Mouse (Mus musculus): ENCODE results near the gene Ier2. TPM values are rescaled to one million over a fixed set of nuclear protein-coding genes. Genes with fewer than 3 reads are reported as not detected.
"Not testable (repeated sequence)": the region's sequence is repeated elsewhere in the genome, so short reads cannot be mapped to it uniquely, and the experiment has no call there.

Gene Ier2
- polyA plus RNA-seq, 1 experiment from 2014 or later: 16.0 TPM

GRCm38 (mm10) chr8:84687705-84688100 lies 25.1 kb upstream of the Ier2 start, which contains the start of gene Nacc1:
Nacc1 (minus strand) TSS chr8:84687862.
- ATAC-seq (ENCODE audit: low FRiP score, low TSS enrichment): peak; percentile 87
- peaks cover 14% of the 10 kb centered on the region for H3K36me3 ChIP-seq (ENCODE audit: control insufficient read depth, insufficient read depth, low read length)
- H3K9me3 ChIP-seq (ENCODE audit: control insufficient read depth, low read length): no peaks in the 10 kb centered on the region
- peak within 1 kb of the TSS; percentile 91 for H3K4me2 ChIP-seq (ENCODE audit: low read length)
- H3K27ac ChIP-seq (replicated peaks; ENCODE audit: low read depth, low read length): peak within 1 kb of the TSS; percentile 89
- H3K9ac ChIP-seq (replicated peaks; ENCODE audit: low read length): peak within 1 kb of the TSS; percentile 98
- WGBS: under 1% methylated on average over 37 of the region's 37 CpGs
- H3K4me3 ChIP-seq (replicated peaks; ENCODE audit: low read depth, low read length): peak within 1 kb of the TSS; percentile 100
- peak; percentile 95 for DNase-seq
- peaks cover 36% of the 10 kb centered on the region for H3K4me1 ChIP-seq (ENCODE audit: control insufficient read depth, insufficient read depth, low read length)
- no peaks in the 10 kb centered on the region for H3K27me3 ChIP-seq (ENCODE audit: control insufficient read depth, insufficient read depth, low read length)

DNA sequence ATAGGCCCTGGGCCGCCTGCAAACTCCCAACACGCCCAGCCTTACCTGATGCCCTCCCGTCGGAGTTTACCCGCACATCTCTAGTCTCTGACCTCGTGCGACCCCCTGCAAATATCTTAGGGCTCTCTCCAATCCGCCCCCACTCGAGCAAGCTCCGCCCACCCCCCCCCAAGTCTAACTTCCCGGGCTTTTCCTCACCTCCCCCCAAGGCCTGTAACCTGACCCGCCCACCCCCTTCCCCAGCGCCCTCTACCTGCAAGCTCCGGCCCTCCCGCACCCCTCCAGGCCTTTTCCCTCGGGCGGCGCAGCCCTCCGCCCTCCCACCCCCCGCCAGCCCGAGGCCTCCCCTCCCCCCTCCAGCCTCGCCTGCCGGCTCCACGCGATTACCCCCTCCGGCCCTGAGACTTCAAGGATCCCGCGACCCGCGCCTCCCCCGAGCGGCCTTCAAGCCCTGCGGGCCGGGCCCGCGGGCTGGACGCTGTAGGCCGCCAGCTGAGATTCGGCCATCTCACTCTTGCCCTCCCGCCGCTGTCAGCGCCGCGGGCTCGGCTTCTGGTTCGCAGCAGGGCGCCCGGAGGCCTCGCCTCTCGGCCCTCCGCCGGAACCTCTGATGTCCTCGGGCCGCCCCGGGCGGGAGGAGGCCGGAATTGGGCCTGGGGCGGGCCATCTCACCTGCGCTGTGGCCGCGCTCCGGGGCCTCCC lies 24.5 kb upstream of the Ier2 start:
- DNase-seq (peak; percentile 63), ATAC-seq (ENCODE audit: low FRiP score, low TSS enrichment) (peak; percentile 17)
- Histone ChIP-seq H3K4me2 (ENCODE audit: low read length) (peak overlapping the region; percentile 91), H3K27me3 (ENCODE audit: control insufficient read depth, insufficient read depth, low read length) (no peaks in the 10 kb centered on the region), H3K4me1 (ENCODE audit: control insufficient read depth, insufficient read depth, low read length) (peaks cover 36% of the 10 kb centered on the region), H3K27ac (replicated peaks; ENCODE audit: low read depth, low read length) (peak overlapping the region; percentile 89), H3K4me3 (replicated peaks; ENCODE audit: low read depth, low read length) (peak overlapping the region; percentile 100), H3K9me3 (ENCODE audit: control insufficient read depth, low read length) (no peaks in the 10 kb centered on the region), H3K36me3 (ENCODE audit: control insufficient read depth, insufficient read depth, low read length) (peaks cover 8% of the 10 kb centered on the region), H3K9ac (replicated peaks; ENCODE audit: low read length) (peak overlapping the region; percentile 98)
- under 1% methylated on average over 62 of the region's 62 CpGs for WGBS

- no peak for ATAC-seq (ENCODE audit: low FRiP score, low TSS enrichment)
- H3K4me1 ChIP-seq (ENCODE audit: control insufficient read depth, insufficient read depth, low read length): peaks cover 36% of the 10 kb centered on the region
- 9% methylated on average over 20 of the region's 20 CpGs for WGBS
These were observed 23.7 kb upstream of the Ier2 start, which contains the start of gene Trmt1 for GRCm38 (mm10) chr8:84686191-84687002. Trmt1 (plus strand) TSS chr8:84686307.

DNA sequence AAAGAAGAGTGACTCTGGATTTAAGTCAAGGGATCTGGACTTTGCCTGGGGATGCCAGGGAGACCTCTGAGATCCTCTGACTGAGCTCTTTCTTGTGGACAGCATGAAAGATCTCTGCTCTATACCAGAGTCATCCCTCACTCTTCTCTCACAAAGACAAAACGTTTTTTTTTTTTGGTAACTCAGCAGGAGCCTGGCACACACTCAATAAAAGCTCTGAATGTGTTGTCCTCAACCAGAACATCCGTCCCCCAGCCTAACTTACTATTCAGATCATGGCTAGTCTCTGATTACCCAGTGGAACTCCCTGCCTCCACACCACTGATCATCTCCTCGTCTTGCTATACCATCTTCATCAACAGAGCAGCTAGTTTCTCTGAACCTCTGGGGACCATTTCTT lies 21.9 kb upstream of the Ier2 start:
- ATAC-seq (ENCODE audit: low FRiP score, low TSS enrichment): no peak
- Histone ChIP-seq H3K4me3 (replicated peaks; ENCODE audit: low read depth, low read length) (no peak overlapping the region), H3K36me3 (ENCODE audit: control insufficient read depth, insufficient read depth, low read length) (no peaks in the 10 kb centered on the region), H3K27me3 (ENCODE audit: control insufficient read depth, insufficient read depth, low read length) (no peaks in the 10 kb centered on the region), H3K4me1 (ENCODE audit: control insufficient read depth, insufficient read depth, low read length) (peaks cover 28% of the 10 kb centered on the region), H3K9ac (replicated peaks; ENCODE audit: low read length) (no peak overlapping the region), H3K27ac (replicated peaks; ENCODE audit: low read depth, low read length) (no peak overlapping the region), H3K9me3 (ENCODE audit: control insufficient read depth, low read length) (no peaks in the 10 kb centered on the region), H3K4me2 (ENCODE audit: low read length) (no peak overlapping the region)
- WGBS: 31% methylated on average over 3 of the region's 3 CpGs
- no peak for DNase-seq

More at GRCm38 (mm10) chr8:84686191-84687002, 23.7 kb upstream of the Ier2 start, which contains the start of gene Trmt1:
- peak within 1 kb of the TSS; percentile 100 for H3K4me3 ChIP-seq (replicated peaks; ENCODE audit: low read depth, low read length)
- H3K27ac ChIP-seq (replicated peaks; ENCODE audit: low read depth, low read length): peak within 1 kb of the TSS; percentile 89
- no peaks in the 10 kb centered on the region for H3K27me3 ChIP-seq (ENCODE audit: control insufficient read depth, insufficient read depth, low read length)
- peak; percentile 34 for DNase-seq
- peaks cover 5% of the 10 kb centered on the region; the same call in 1 of the 2 replicates for H3K36me3 ChIP-seq (ENCODE audit: control insufficient read depth, insufficient read depth, low read length)
- H3K9me3 ChIP-seq (ENCODE audit: control insufficient read depth, low read length): no peaks in the 10 kb centered on the region
- H3K4me2 ChIP-seq (ENCODE audit: low read length): peak within 1 kb of the TSS; percentile 91
- H3K9ac ChIP-seq (replicated peaks; ENCODE audit: low read length): peak within 1 kb of the TSS; percentile 98

GRCm38 (mm10) chr8:84682257-84682656 lies 19.6 kb upstream of the Ier2 start:
- Histone ChIP-seq H3K4me1 (ENCODE audit: control insufficient read depth, insufficient read depth, low read length) (peaks cover 20% of the 10 kb centered on the region), H3K27ac (replicated peaks; ENCODE audit: low read depth, low read length) (no peak overlapping the region), H3K9me3 (ENCODE audit: control insufficient read depth, low read length) (no peaks in the 10 kb centered on the region), H3K27me3 (ENCODE audit: control insufficient read depth, insufficient read depth, low read length) (no peaks in the 10 kb centered on the region), H3K9ac (replicated peaks; ENCODE audit: low read length) (no peak overlapping the region), H3K36me3 (ENCODE audit: control insufficient read depth, insufficient read depth, low read length) (no peaks in the 10 kb centered on the region), H3K4me3 (replicated peaks; ENCODE audit: low read depth, low read length) (no peak overlapping the region), H3K4me2 (ENCODE audit: low read length) (no peak overlapping the region)
- no peak for ATAC-seq (ENCODE audit: low FRiP score, low TSS enrichment)
- DNase-seq: no peak
- 81% methylated on average over 2 of the region's 2 CpGs for WGBS

DNA sequence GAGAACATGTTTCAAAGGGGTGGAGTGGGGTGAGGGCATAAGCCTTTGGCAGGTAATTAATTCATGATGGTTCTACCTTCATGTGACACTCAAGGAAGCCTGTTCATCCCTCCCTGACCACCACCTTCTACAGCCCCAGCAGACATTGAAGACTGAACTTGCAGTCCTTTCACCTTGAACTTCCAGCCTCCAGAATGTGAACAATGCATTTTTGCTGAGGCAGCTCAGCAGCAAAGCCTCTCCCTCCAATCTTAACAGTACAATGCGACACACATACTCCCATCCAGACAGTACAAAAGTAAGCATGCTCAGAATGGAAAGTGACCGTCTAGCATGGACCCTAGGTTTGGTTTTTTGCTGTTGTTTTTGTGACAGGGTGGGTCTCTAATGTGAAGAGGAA lies 18.8 kb upstream of the Ier2 start:
- WGBS: 88% methylated on average over 2 of the region's 2 CpGs

GRCm38 (mm10) chr8:84677305-84677704 lies 14.7 kb upstream of the Ier2 start:
- Histone ChIP-seq H3K27ac (replicated peaks; ENCODE audit: low read depth, low read length) (no peak overlapping the region), H3K4me2 (ENCODE audit: low read length) (no peak overlapping the region), H3K4me3 (replicated peaks; ENCODE audit: low read depth, low read length) (no peak overlapping the region), H3K4me1 (ENCODE audit: control insufficient read depth, insufficient read depth, low read length) (no peaks in the 10 kb centered on the region), H3K9me3 (ENCODE audit: control insufficient read depth, low read length) (no peaks in the 10 kb centered on the region), H3K27me3 (ENCODE audit: control insufficient read depth, insufficient read depth, low read length) (no peaks in the 10 kb centered on the region), H3K9ac (replicated peaks; ENCODE audit: low read length) (no peak overlapping the region), H3K36me3 (ENCODE audit: control insufficient read depth, insufficient read depth, low read length) (peaks cover 43% of the 10 kb centered on the region)
- DNase-seq: no peak
- 96% methylated on average over 5 of the region's 5 CpGs for WGBS
- no peak for ATAC-seq (ENCODE audit: low FRiP score, low TSS enrichment)

More for the DNA sequence above, 18.8 kb upstream of the Ier2 start:
- ATAC-seq (ENCODE audit: low FRiP score, low TSS enrichment): no peak
- Histone ChIP-seq H3K4me1 (ENCODE audit: control insufficient read depth, insufficient read depth, low read length) (peaks cover 17% of the 10 kb centered on the region), H3K4me2 (ENCODE audit: low read length) (no peak overlapping the region), H3K4me3 (replicated peaks; ENCODE audit: low read depth, low read length) (no peak overlapping the region), H3K9ac (replicated peaks; ENCODE audit: low read length) (no peak overlapping the region), H3K9me3 (ENCODE audit: control insufficient read depth, low read length) (no peaks in the 10 kb centered on the region), H3K27me3 (ENCODE audit: control insufficient read depth, insufficient read depth, low read length) (no peaks in the 10 kb centered on the region), H3K36me3 (ENCODE audit: control insufficient read depth, insufficient read depth, low read length) (peaks cover 4% of the 10 kb centered on the region; the same call in 1 of the 2 replicates), H3K27ac (replicated peaks; ENCODE audit: low read depth, low read length) (no peak overlapping the region)
- no peak for DNase-seq

- H3K4me3 ChIP-seq (replicated peaks; ENCODE audit: low read depth, low read length); H3K9ac ChIP-seq (replicated peaks; ENCODE audit: low read length); H3K27ac ChIP-seq (replicated peaks; ENCODE audit: low read depth, low read length); H3K4me2 ChIP-seq (ENCODE audit: low read length); H3K4me1 ChIP-seq (ENCODE audit: control insufficient read depth, insufficient read depth, low read length); ATAC-seq (ENCODE audit: low FRiP score, low TSS enrichment); H3K27me3 ChIP-seq (ENCODE audit: control insufficient read depth, insufficient read depth, low read length); H3K9me3 ChIP-seq (ENCODE audit: control insufficient read depth, low read length); DNase-seq: not testable (repeated sequence)
- peaks cover 52% of the 10 kb centered on the region for H3K36me3 ChIP-seq (ENCODE audit: control insufficient read depth, insufficient read depth, low read length)
- WGBS: 88% methylated on average over 5 of the region's 5 CpGs
These were observed 7.8 kb upstream of the Ier2 start for GRCm38 (mm10) chr8:84670295-84671006.

Data from midbrain, embryonic 14.5 days (tissue).